Mouse (Mus musculus): Measurements from ENCODE around the gene Dmd. TPM values are rescaled to one million over a fixed set of nuclear protein-coding genes. Genes with fewer than 3 reads are reported as not detected.
A peak's percentile ranks its signal among the peaks of the same experiment; 100 is the strongest.

Gene Dmd
- polyA plus RNA-seq, 1 experiment from 2014 or later, result 19.2 TPM

GRCm38 (mm10) chrX:84860012-84860647 is 1911.5 kb downstream of the Dmd start:
- no peak overlapping the region for H3K4me2 ChIP-seq (ENCODE audit: low read depth, severe bottlenecking)
- DNase-seq (ENCODE audit: low spot score), result peak; percentile 55
- peak; percentile 72; the same call in 1 of the 2 replicates for ATAC-seq (ENCODE audit: insufficient number of reproducible peaks, low FRiP score, low TSS enrichment, low read depth)
- no peaks in the 10 kb centered on the region for H3K36me3 ChIP-seq (ENCODE audit: control insufficient read depth, insufficient read depth, low read length)
- WGBS, result 27% methylated on average over 3 of the region's 3 CpGs
- no peak overlapping the region for H3K4me3 ChIP-seq (ENCODE audit: low read depth, low read length)
- H3K9ac ChIP-seq (ENCODE audit: low read length), result no peak overlapping the region
- no peaks in the 10 kb centered on the region for H3K27me3 ChIP-seq (ENCODE audit: control insufficient read depth, insufficient read depth, low read length)
- H3K9me3 ChIP-seq (ENCODE audit: control insufficient read depth, low read length), result no peaks in the 10 kb centered on the region
- H3K4me1 ChIP-seq (ENCODE audit: control insufficient read depth, insufficient read depth, low read length), result no peaks in the 10 kb centered on the region
- H3K27ac ChIP-seq (replicated peaks; ENCODE audit: low read depth, low read length), result no peak overlapping the region

DNA sequence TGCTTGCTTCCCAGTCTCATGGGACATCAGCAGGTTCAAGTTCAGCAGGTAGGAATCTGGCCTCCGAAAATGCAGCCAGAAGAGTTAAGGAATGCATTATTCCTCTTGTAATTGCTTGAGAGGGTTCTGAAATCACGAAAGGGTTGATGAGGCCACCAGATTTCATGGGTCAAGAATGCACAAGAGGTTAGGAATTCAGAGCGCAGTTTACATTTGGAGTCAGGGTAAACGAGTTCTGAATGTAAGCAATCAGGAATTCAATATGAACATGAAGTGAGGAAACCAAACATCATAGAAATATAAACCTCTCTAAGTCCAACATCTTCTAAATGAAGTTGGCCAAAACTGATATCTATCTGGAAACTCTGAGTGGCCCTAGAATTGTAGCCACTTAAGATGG is 1924.4 kb downstream of the Dmd start:
- 73% methylated on average over 4 of the region's 4 CpGs for WGBS
- H3K27me3 ChIP-seq (ENCODE audit: control insufficient read depth, insufficient read depth, low read length), result no peaks in the 10 kb centered on the region
- H3K4me1 ChIP-seq (ENCODE audit: control insufficient read depth, insufficient read depth, low read length), result no peaks in the 10 kb centered on the region
- H3K9me3 ChIP-seq (ENCODE audit: control insufficient read depth, low read length), result no peaks in the 10 kb centered on the region
- H3K4me3 ChIP-seq (ENCODE audit: low read depth, low read length), result no peak overlapping the region
- ATAC-seq (ENCODE audit: insufficient number of reproducible peaks, low FRiP score, low TSS enrichment, low read depth) (no peak), DNase-seq (ENCODE audit: low spot score) (no peak)
- no peaks in the 10 kb centered on the region for H3K36me3 ChIP-seq (ENCODE audit: control insufficient read depth, insufficient read depth, low read length)
- no peak overlapping the region for H3K4me2 ChIP-seq (ENCODE audit: low read depth, severe bottlenecking)
- no peak overlapping the region for H3K9ac ChIP-seq (ENCODE audit: low read length)
- no peak overlapping the region for H3K27ac ChIP-seq (replicated peaks; ENCODE audit: low read depth, low read length)

GRCm38 (mm10) chrX:84878125-84878524 is 1929.5 kb downstream of the Dmd start:
- no peaks in the 10 kb centered on the region for H3K36me3 ChIP-seq (ENCODE audit: control insufficient read depth, insufficient read depth, low read length)
- no peaks in the 10 kb centered on the region for H3K27me3 ChIP-seq (ENCODE audit: control insufficient read depth, insufficient read depth, low read length)
- H3K27ac ChIP-seq (replicated peaks; ENCODE audit: low read depth, low read length), result no peak overlapping the region
- no peak for DNase-seq (ENCODE audit: low spot score)
- ATAC-seq (ENCODE audit: insufficient number of reproducible peaks, low FRiP score, low TSS enrichment, low read depth), result no peak
- H3K4me1 ChIP-seq (ENCODE audit: control insufficient read depth, insufficient read depth, low read length), result no peaks in the 10 kb centered on the region
- WGBS, result 63% methylated on average over 3 of the region's 3 CpGs
- H3K9ac ChIP-seq (ENCODE audit: low read length), result no peak overlapping the region
- H3K4me3 ChIP-seq (ENCODE audit: low read depth, low read length), result no peak overlapping the region
- H3K4me2 ChIP-seq (ENCODE audit: low read depth, severe bottlenecking), result no peak overlapping the region
- no peaks in the 10 kb centered on the region for H3K9me3 ChIP-seq (ENCODE audit: control insufficient read depth, low read length)

GRCm38 (mm10) chrX:84932715-84933473 is 1984.2 kb downstream of the Dmd start:
- Histone ChIP-seq H3K4me2 (ENCODE audit: low read depth, severe bottlenecking) (no peak overlapping the region), H3K27ac (replicated peaks; ENCODE audit: low read depth, low read length) (no peak overlapping the region), H3K36me3 (ENCODE audit: control insufficient read depth, insufficient read depth, low read length) (no peaks in the 10 kb centered on the region), H3K9ac (ENCODE audit: low read length) (no peak overlapping the region), H3K4me3 (ENCODE audit: low read depth, low read length) (no peak overlapping the region), H3K4me1 (ENCODE audit: control insufficient read depth, insufficient read depth, low read length) (no peaks in the 10 kb centered on the region), H3K9me3 (ENCODE audit: control insufficient read depth, low read length) (no peaks in the 10 kb centered on the region), H3K27me3 (ENCODE audit: control insufficient read depth, insufficient read depth, low read length) (no peaks in the 10 kb centered on the region)
- ATAC-seq (ENCODE audit: insufficient number of reproducible peaks, low FRiP score, low TSS enrichment, low read depth) (no peak), DNase-seq (ENCODE audit: low spot score) (no peak)
- WGBS, result 86% methylated on average over 10 of the region's 10 CpGs

- Histone ChIP-seq H3K27ac (replicated peaks; ENCODE audit: low read depth, low read length) (no peak overlapping the region), H3K4me1 (ENCODE audit: control insufficient read depth, insufficient read depth, low read length) (no peaks in the 10 kb centered on the region)
These were observed 2011.9 kb downstream of the Dmd start for GRCm38 (mm10) chrX:84960557-84960956.

DNA sequence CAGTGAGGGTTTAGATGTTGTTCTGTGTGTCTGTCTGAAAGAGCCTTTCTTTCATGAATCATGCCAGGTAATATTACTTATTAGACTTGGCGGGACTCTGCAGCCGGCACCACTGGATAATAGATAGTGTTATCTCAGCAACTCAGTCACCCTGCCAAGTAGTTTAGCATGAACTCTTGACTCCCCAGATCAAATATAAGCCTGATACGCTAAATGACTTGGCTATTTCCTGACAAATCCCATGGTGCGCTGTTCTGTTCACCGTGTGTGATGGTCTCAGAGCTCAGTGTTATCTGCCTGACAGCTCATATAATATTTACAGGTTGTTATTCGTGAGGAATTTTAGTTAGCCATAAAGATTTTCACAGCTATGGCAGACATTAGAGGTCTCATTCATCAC is 2012.3 kb downstream of the Dmd start:
- Histone ChIP-seq H3K9me3 (ENCODE audit: control insufficient read depth, low read length) (no peaks in the 10 kb centered on the region), H3K36me3 (ENCODE audit: control insufficient read depth, insufficient read depth, low read length) (no peaks in the 10 kb centered on the region), H3K9ac (ENCODE audit: low read length) (no peak overlapping the region), H3K4me3 (ENCODE audit: low read depth, low read length) (no peak overlapping the region), H3K27me3 (ENCODE audit: control insufficient read depth, insufficient read depth, low read length) (no peaks in the 10 kb centered on the region), H3K27ac (replicated peaks; ENCODE audit: low read depth, low read length) (no peak overlapping the region), H3K4me1 (ENCODE audit: control insufficient read depth, insufficient read depth, low read length) (no peaks in the 10 kb centered on the region), H3K4me2 (ENCODE audit: low read depth, severe bottlenecking) (no peak overlapping the region)
- 41% methylated on average over 6 of the region's 6 CpGs for WGBS
- ATAC-seq (ENCODE audit: insufficient number of reproducible peaks, low FRiP score, low TSS enrichment, low read depth) (peak; percentile 47; the same call in 1 of the 2 replicates), DNase-seq (ENCODE audit: low spot score) (no peak)

More at GRCm38 (mm10) chrX:84960557-84960956, 2011.9 kb downstream of the Dmd start:
- Histone ChIP-seq H3K4me2 (ENCODE audit: low read depth, severe bottlenecking) (no peak overlapping the region), H3K9ac (ENCODE audit: low read length) (no peak overlapping the region), H3K9me3 (ENCODE audit: control insufficient read depth, low read length) (no peaks in the 10 kb centered on the region), H3K4me3 (ENCODE audit: low read depth, low read length) (no peak overlapping the region), H3K36me3 (ENCODE audit: control insufficient read depth, insufficient read depth, low read length) (no peaks in the 10 kb centered on the region), H3K27me3 (ENCODE audit: control insufficient read depth, insufficient read depth, low read length) (no peaks in the 10 kb centered on the region)
- DNase-seq (ENCODE audit: low spot score) (peak; percentile 44), ATAC-seq (ENCODE audit: insufficient number of reproducible peaks, low FRiP score, low TSS enrichment, low read depth) (peak; percentile 90; the same call in 1 of the 2 replicates)
- WGBS, result 38% methylated on average over 5 of the region's 5 CpGs

GRCm38 (mm10) chrX:85008304-85008703 is 2059.6 kb downstream of the Dmd start:
- H3K9me3 ChIP-seq (ENCODE audit: control insufficient read depth, low read length), result no peaks in the 10 kb centered on the region
- ATAC-seq (ENCODE audit: insufficient number of reproducible peaks, low FRiP score, low TSS enrichment, low read depth), result no peak
- H3K36me3 ChIP-seq (ENCODE audit: control insufficient read depth, insufficient read depth, low read length), result no peaks in the 10 kb centered on the region
- H3K4me1 ChIP-seq (ENCODE audit: control insufficient read depth, insufficient read depth, low read length), result no peaks in the 10 kb centered on the region
- DNase-seq (ENCODE audit: low spot score), result no peak
- H3K4me3 ChIP-seq (ENCODE audit: low read depth, low read length), result no peak overlapping the region
- H3K9ac ChIP-seq (ENCODE audit: low read length), result no peak overlapping the region
- H3K4me2 ChIP-seq (ENCODE audit: low read depth, severe bottlenecking), result no peak overlapping the region
- H3K27ac ChIP-seq (replicated peaks; ENCODE audit: low read depth, low read length), result no peak overlapping the region
- no peaks in the 10 kb centered on the region for H3K27me3 ChIP-seq (ENCODE audit: control insufficient read depth, insufficient read depth, low read length)

DNA sequence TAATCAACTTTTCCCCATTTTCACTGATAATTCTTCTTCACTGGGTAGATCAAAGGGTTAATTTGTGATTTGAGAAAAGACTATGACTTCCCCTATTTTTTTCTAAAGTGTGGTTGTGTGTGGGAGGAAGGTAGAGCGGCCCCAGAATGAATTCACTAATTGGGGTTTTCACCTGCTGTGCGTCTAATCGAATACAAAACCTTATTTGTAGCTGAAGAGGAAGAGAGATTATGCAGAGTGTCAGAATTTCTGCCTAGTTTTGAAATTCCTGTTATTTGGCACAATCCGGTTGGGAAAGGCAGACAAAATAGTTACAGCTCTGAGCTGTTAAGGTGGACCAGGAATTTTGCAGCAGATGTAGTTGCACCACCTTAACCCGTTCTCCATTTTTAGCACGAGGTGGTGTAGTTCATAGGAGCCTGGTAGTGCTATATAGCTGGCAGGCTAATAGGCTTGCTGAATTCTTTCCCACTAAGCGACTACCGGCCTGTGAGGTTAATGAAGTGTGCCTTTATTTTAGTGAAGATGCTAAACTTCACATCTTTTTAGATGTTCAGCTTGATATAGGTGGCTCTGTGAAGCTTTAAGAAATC is 2092.9 kb downstream of the Dmd start:
- H3K4me2 ChIP-seq (ENCODE audit: low read depth, severe bottlenecking), result no peak overlapping the region
- no peaks in the 10 kb centered on the region for H3K27me3 ChIP-seq (ENCODE audit: control insufficient read depth, insufficient read depth, low read length)
- H3K9me3 ChIP-seq (ENCODE audit: control insufficient read depth, low read length), result no peaks in the 10 kb centered on the region
- no peaks in the 10 kb centered on the region for H3K4me1 ChIP-seq (ENCODE audit: control insufficient read depth, insufficient read depth, low read length)
- no peak for DNase-seq (ENCODE audit: low spot score)
- H3K4me3 ChIP-seq (ENCODE audit: low read depth, low read length), result no peak overlapping the region
- no peaks in the 10 kb centered on the region for H3K36me3 ChIP-seq (ENCODE audit: control insufficient read depth, insufficient read depth, low read length)
- no peak overlapping the region for H3K9ac ChIP-seq (ENCODE audit: low read length)
- 39% methylated on average over 8 of the region's 8 CpGs for WGBS
- H3K27ac ChIP-seq (replicated peaks; ENCODE audit: low read depth, low read length), result no peak overlapping the region
- no peak for ATAC-seq (ENCODE audit: insufficient number of reproducible peaks, low FRiP score, low TSS enrichment, low read depth)

Data from limb, embryonic 11.5 days (tissue).